Mouse (Mus musculus): ENCODE data around the gene Ythdf1. TPM values are rescaled to one million over a fixed set of nuclear protein-coding genes. Genes with fewer than 3 reads are reported as not detected.

Gene Ythdf1
- polyA plus RNA-seq, 1 experiment from 2014 or later: 62.0 TPM

DNA sequence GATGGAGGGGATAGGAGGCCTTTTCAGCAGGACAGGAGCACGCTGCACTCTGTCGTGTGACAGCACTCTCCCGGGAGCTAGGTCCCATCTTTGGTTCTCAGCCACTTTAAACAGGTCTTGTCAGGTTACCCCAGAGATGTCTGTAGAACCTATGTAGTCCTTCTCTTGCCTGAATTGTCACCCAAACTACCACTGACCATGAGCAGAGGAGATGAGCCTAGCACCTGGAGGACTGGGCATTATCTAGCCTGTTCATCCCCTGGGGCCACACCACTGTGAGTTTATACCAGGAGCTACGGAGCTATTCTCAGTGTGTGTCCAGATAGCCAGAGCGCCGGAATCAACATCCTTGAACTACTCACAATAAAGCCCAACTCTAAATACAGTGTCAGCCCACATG lies 22.9 kb downstream of the Ythdf1 start:
- no peak for DNase-seq (ENCODE audit: low spot score)
- peaks cover 32% of the 10 kb centered on the region for H3K27me3 ChIP-seq (ENCODE audit: insufficient read depth, poor library complexity, severe bottlenecking)
- no peaks in the 10 kb centered on the region for H3K9me3 ChIP-seq
- no peak overlapping the region for H3K4me3 ChIP-seq
- H3K36me3 ChIP-seq: peaks cover 18% of the 10 kb centered on the region
- H3K4me1 ChIP-seq (replicated peaks): peaks cover 46% of the 10 kb centered on the region
- no peak overlapping the region for H3K27ac ChIP-seq
- 75% methylated on average over 6 of the region's 6 CpGs for WGBS

DNA sequence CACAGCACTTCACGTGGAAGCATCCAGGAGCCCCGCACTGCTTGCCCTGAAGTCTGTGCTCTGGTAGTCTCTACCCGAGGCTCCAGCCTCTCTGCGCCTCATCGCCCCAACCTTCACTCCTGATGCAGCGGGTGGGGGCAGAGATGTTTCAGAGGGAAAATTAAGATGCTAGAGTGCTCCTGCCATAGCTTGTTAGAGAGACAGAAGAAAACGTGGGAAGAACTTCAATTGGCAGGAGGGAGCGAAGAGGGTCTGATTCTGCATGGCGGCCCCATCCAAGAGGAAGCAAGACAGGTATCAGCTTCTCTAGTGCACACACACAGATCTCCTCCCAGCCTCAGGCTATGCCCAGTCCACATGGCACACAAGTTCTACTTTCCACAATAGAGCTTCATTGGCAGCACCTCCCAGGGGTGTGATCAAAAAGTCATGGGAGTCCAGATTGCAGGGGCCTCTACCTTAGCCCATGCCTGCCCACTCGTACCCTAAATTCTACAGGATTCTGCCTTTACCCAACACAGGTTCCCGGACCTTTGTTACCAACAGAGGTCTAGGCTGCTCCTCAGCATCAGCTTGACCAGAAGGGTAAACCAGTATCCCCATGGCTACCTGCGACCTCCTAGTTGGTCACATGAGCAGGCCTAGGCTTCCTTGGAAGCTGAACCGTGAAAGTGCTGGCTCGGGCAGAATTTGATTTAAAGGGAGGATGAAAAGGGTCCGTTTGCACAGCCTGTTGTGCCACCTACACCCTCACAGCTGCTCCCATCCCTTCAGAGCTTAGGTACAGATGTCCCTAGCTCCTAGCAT lies 23.7 kb downstream of the Ythdf1 start:
- WGBS: 72% methylated on average over 15 of the region's 15 CpGs
- no peak overlapping the region for H3K4me3 ChIP-seq
- H3K36me3 ChIP-seq: peaks cover 17% of the 10 kb centered on the region
- H3K4me1 ChIP-seq (replicated peaks): peaks cover 52% of the 10 kb centered on the region
- peaks cover 40% of the 10 kb centered on the region for H3K27me3 ChIP-seq (ENCODE audit: insufficient read depth, poor library complexity, severe bottlenecking)
- DNase-seq (ENCODE audit: low spot score): no peak
- no peaks in the 10 kb centered on the region for H3K9me3 ChIP-seq
- H3K27ac ChIP-seq: peak overlapping the region; percentile 9; the same call in 1 of the 2 replicates

DNA sequence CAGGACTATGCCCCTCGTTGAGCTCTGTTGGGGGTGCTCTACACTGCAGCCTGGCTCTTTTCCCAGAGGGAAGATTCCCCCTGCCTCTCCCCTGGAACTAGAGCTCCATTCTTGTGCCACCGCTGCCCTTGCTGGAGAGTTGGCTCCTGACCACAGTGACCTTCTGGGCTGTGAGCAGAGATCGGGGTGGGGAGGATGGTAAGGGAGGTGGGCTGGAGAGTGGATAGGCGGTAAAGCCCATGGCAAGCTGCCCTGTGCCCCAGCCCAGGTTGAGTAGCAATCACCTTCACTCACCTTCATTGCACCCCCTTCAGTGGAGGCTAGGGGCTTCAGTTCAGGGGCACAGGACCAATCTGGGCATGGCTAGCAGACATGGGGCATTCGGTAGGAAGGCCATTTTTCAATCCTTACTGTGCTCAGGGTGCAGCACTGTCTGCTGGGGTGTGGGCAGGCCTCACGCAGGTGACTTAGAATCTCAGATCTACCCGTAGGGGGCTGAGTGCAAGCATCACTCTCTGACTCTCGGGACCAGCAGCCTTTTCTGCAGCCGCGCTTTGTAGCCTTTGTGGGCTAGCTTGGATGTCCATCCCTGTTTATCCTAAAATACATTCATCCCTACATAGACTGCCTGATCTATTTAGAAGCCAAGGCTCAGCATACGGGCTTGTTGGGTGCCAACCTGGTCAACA lies 24.8 kb downstream of the Ythdf1 start:
- peaks cover 62% of the 10 kb centered on the region for H3K4me1 ChIP-seq (replicated peaks)
- H3K27me3 ChIP-seq (ENCODE audit: insufficient read depth, poor library complexity, severe bottlenecking): peaks cover 51% of the 10 kb centered on the region
- no peak for DNase-seq (ENCODE audit: low spot score)
- peaks cover 17% of the 10 kb centered on the region for H3K36me3 ChIP-seq
- peak overlapping the region; percentile 99 for H3K27ac ChIP-seq
- no peaks in the 10 kb centered on the region for H3K9me3 ChIP-seq
- H3K4me3 ChIP-seq: peak overlapping the region; percentile 92; the same call in 1 of the 2 replicates
- 75% methylated on average over 11 of the region's 11 CpGs for WGBS

DNA sequence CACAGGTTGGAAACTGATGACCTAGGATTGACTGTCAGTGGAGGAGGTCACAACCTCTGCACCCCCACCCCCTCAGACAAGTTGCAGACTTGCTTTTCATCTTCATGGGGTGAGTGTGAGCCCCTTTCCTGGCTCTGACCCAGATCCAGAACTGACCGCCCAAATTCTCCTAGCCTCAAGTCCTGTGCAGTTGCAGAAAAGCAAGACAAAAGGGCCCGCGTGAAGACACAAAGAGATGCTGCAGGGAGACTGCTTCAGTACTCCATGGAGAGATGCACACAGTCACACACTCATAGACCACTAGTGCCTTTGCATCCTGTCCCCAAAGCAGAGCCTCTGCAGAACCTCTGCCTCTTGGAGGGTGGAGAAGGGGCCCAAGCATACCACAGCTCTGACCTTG lies 25.4 kb downstream of the Ythdf1 start:
- WGBS: 64% methylated on average over 3 of the region's 3 CpGs
- Histone ChIP-seq H3K27me3 (ENCODE audit: insufficient read depth, poor library complexity, severe bottlenecking) (peaks cover 57% of the 10 kb centered on the region), H3K27ac (peak overlapping the region; percentile 99), H3K9me3 (no peaks in the 10 kb centered on the region), H3K4me3 (peak overlapping the region; percentile 92), H3K36me3 (peaks cover 17% of the 10 kb centered on the region), H3K4me1 (replicated peaks) (peaks cover 69% of the 10 kb centered on the region)
- no peak for DNase-seq (ENCODE audit: low spot score)

DNA sequence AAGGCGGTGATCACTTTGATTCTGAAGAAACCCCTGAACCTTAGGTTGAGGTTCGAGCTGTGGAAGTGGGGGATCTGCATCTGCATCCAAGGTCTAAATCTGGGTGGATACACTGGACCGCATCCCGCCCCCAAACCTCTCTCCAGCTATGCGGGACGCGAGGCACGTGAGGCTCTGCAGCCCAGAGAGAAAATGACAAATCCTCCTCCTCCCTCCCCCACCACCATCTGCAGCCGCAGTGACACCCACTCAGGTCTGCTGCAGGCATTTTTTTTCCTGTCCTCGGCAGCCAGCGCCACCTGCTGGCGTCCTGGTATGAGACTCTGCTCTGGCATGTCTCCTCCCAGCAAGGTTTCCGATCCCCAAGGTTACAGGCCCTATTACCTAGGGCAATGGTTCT lies 26.0 kb downstream of the Ythdf1 start:
- H3K4me1 ChIP-seq (replicated peaks): peaks cover 74% of the 10 kb centered on the region
- H3K36me3 ChIP-seq: peaks cover 15% of the 10 kb centered on the region
- H3K4me3 ChIP-seq: peak overlapping the region; percentile 92
- peaks cover 63% of the 10 kb centered on the region for H3K27me3 ChIP-seq (ENCODE audit: insufficient read depth, poor library complexity, severe bottlenecking)
- H3K9me3 ChIP-seq: no peaks in the 10 kb centered on the region
- peak overlapping the region; percentile 99 for H3K27ac ChIP-seq
- WGBS: 2% methylated on average over 13 of the region's 13 CpGs
- DNase-seq (ENCODE audit: low spot score): peak; percentile 90

DNA sequence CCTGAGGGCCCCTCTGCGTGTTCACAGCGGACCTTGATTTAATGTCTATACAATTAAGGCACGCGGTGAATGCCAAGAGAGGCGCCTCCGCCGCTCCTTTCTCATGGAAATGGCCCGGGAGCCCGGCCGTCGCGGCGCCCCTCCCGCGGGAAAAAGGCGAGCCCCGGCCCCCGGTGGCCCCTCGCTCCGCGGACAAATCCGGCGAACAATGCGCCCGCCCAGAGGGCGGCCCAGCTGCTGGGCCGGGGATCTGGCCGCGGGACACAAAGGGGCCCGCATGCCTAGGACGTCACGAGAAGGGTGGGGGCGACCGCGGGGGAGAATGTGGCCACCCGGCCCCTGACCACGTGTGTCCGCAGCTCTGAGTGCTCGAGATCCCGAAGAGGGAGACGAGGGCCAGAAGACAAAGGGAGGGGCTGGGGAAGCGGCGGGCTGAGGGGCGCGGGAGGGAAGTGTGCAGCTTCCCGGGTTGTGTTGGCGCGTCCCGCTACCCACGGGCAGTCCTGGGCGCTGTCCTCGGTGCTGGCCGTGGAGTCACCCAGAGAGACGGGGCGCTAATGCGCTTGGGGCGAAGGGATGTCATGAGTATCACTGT lies 26.6 kb downstream of the Ythdf1 start:
- Histone ChIP-seq H3K9me3 (no peaks in the 10 kb centered on the region), H3K27me3 (ENCODE audit: insufficient read depth, poor library complexity, severe bottlenecking) (peaks cover 69% of the 10 kb centered on the region), H3K27ac (peak overlapping the region; percentile 99), H3K4me3 (peak overlapping the region; percentile 92), H3K36me3 (peaks cover 11% of the 10 kb centered on the region), H3K4me1 (replicated peaks) (peaks cover 81% of the 10 kb centered on the region)
- WGBS: under 1% methylated on average over 57 of the region's 57 CpGs
- DNase-seq (ENCODE audit: low spot score): peak; percentile 85

DNA sequence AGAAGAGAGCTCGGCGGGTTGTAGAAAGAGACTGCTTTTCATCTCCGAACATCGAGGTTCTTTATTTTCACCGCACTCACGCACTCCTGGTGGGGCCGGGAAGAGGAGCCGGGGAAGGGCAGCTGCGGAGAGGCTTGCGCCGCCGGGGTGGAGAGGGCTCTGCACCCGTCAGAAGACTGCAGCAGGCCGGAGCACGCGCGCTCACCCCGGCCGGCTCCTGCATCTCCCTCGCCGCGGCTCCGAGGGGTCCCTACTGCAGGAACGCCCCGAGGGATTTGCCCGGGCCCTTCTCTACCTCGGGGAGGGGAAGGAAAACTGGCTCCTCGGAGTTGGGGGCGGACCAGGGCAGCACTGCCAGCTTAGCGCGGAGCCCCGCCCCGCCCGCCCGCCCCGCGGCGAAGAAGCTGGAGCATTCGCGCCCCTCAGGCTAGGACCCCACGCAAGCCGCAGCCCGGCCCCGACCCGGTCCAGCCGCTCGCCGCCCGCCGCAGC lies 27.2 kb downstream of the Ythdf1 start:
- peaks cover 85% of the 10 kb centered on the region for H3K4me1 ChIP-seq (replicated peaks)
- H3K36me3 ChIP-seq: peaks cover 11% of the 10 kb centered on the region
- H3K27ac ChIP-seq: peak overlapping the region; percentile 99
- peak overlapping the region; percentile 92 for H3K4me3 ChIP-seq
- no peak for DNase-seq (ENCODE audit: low spot score)
- peaks cover 73% of the 10 kb centered on the region for H3K27me3 ChIP-seq (ENCODE audit: insufficient read depth, poor library complexity, severe bottlenecking)
- WGBS: under 1% methylated on average over 50 of the region's 50 CpGs
- no peaks in the 10 kb centered on the region for H3K9me3 ChIP-seq

DNA sequence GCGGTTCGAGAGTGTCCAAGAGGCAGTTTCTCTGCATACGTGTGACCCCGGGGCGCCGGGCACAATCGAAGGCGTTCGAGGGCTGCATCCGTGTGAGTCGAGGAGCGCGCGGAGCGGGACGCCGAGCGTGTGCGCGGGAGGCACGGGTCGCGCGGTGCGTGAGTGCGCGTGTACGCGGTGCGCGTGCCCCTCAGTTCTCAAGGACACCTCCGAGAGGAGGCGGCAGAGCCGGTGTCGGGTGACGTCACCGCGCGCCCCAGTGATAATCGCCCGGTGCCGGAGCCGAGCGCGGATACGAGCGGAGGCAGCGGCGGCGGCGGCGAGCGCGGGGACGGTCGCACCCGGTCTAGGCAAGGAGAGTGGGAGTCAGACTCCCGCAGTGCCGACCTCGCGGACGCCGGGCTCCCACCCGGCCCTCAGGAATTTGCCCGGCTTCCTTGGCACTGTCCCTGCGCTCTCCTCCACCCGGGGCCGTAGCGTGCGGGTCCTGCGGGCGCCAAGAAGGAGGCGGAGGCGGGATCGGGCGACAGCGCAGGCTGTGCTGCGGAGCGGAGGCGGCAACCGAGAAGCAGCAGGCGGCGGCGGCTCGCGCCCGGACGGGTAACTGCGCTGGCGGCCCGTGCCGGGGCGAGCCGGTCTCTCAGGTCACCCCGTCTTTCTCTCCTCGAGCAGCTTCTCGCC lies 27.8 kb downstream of the Ythdf1 start:
- H3K27me3 ChIP-seq (ENCODE audit: insufficient read depth, poor library complexity, severe bottlenecking): peaks cover 79% of the 10 kb centered on the region

DNA sequence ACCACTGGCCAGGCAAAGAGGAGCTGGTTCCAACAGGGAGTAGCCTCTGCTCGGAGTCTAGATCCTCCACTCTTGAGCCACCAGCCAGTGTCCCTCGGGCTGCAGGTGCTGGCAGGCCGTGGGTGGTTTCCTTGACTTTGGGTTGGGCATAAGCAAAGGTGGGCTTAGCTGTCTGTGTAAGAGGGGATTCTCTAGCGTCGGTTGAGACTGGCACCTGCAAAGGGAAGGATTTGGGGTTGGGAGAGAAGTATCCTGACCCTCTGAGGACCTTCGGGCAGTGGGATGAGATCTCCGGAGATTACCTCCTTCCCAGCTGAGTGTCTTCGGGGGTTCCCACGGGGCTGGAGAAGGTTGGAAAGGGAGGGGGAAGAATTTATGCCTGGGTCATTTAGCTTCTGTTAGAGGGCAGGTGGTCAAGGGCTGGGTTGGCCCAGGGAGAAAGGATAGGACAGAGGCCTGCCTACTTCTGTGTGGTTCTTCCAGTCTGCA lies 28.9 kb downstream of the Ythdf1 start:
- peak; percentile 56 for DNase-seq (ENCODE audit: low spot score)
- peaks cover 18% of the 10 kb centered on the region for H3K36me3 ChIP-seq
- peaks cover 92% of the 10 kb centered on the region for H3K4me1 ChIP-seq (replicated peaks)
- H3K27me3 ChIP-seq (ENCODE audit: insufficient read depth, poor library complexity, severe bottlenecking): peaks cover 79% of the 10 kb centered on the region
- peak overlapping the region; percentile 92 for H3K4me3 ChIP-seq
- WGBS: 5% methylated on average over 9 of the region's 9 CpGs
- H3K9me3 ChIP-seq: no peaks in the 10 kb centered on the region
- peak overlapping the region; percentile 99 for H3K27ac ChIP-seq

More for the DNA sequence above, 27.8 kb downstream of the Ythdf1 start:
- Histone ChIP-seq H3K36me3 (peaks cover 11% of the 10 kb centered on the region), H3K9me3 (no peaks in the 10 kb centered on the region), H3K27ac (peak overlapping the region; percentile 99), H3K4me3 (peak overlapping the region; percentile 92), H3K4me1 (replicated peaks) (peaks cover 91% of the 10 kb centered on the region)
- under 1% methylated on average over 97 of the region's 97 CpGs for WGBS
- peak; percentile 79 for DNase-seq (ENCODE audit: low spot score)

DNA sequence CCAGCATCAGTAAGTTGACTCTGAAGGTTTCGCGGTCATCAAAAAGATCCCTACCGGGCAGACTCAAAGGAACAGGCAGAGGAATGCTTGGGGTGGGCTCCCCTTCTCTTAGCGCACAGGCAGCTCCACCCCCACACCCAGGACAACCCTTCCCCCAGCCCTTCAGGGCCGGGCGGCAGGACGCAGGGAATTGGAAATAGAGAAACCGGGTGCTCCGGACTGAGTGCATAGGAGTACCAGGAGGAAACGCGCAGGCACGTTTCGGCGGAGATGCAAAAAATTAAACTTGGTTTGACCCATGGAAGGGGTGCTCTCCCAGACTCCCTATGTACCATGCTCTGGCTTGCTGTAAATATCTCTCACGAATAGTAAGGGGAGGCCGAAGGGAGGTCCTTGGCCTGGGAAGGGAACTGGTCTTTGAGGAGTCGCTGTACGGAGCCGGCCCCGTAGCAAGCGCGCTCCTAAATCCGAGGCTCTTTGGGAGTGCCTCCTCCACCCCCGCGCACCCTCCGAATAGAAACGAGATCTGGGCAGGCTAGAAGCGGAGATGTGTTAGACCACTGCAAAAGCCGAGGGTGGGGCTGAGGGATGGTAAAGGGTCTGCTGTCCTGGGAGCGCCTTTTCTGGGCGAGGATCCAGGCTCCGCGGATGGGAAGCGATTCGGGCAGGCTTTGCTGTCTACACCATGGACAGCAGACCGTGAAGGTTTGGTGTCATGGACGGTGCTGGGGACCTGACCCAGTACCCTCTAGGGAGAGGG lies 29.5 kb downstream of the Ythdf1 start:
- peaks cover 92% of the 10 kb centered on the region for H3K4me1 ChIP-seq (replicated peaks)
- no peaks in the 10 kb centered on the region for H3K9me3 ChIP-seq
- peak overlapping the region; percentile 92 for H3K4me3 ChIP-seq
- H3K36me3 ChIP-seq: peaks cover 22% of the 10 kb centered on the region
- WGBS: under 1% methylated on average over 37 of the region's 37 CpGs
- DNase-seq (ENCODE audit: low spot score): peak; percentile 67
- H3K27me3 ChIP-seq (ENCODE audit: insufficient read depth, poor library complexity, severe bottlenecking): peaks cover 79% of the 10 kb centered on the region
- H3K27ac ChIP-seq: peak overlapping the region; percentile 99

DNA sequence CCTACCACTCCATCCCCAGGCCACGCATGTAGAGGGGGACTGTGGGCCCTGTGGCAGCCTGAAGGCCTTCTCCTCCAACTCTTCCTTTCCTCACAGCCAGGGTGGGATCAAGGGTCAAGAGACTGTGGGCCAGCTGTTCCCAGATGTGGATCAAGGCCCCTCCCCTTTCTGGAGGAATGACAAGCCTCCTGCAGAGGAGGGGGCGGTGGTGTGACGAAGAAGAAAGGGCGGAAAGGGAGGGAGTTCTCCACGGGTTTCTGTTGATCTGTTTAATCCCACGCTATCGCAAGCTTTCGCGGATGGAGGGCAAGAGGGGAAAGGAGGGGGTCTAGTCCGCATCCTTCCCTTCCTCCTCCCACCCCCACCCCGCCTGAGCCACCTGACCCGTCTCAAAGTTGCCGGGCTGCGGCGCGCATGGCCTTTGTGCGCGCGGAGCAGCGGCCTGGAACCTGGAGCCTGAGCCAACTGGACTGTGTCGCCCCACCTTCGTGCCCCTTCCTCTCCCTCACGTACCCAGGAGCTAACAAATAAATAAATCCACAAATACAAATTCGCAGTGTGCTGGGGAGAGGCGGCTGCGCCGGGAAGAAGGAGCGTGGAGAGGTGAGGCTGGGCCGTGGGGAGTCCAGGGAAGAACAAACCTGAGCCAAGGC lies 30.2 kb downstream of the Ythdf1 start:
- H3K9me3 ChIP-seq: no peaks in the 10 kb centered on the region
- H3K4me3 ChIP-seq: peak overlapping the region; percentile 92
- peaks cover 72% of the 10 kb centered on the region for H3K27me3 ChIP-seq (ENCODE audit: insufficient read depth, poor library complexity, severe bottlenecking)
- under 1% methylated on average over 29 of the region's 29 CpGs for WGBS
- peaks cover 92% of the 10 kb centered on the region for H3K4me1 ChIP-seq (replicated peaks)
- DNase-seq (ENCODE audit: low spot score): peak; percentile 79
- peaks cover 22% of the 10 kb centered on the region for H3K36me3 ChIP-seq
- H3K27ac ChIP-seq: peak overlapping the region; percentile 99

Measured in hindbrain, embryonic 10.5 days (tissue).